Mouse (Mus musculus) kidney, embryonic 14.5 days (tissue): ENCODE data around the gene Ppp1r8. TPM values are rescaled to one million over a fixed set of nuclear protein-coding genes. Genes with fewer than 3 reads are reported as not detected.

Experiments used
- ATAC-seq: fragments of 200-750 bp; cut with Nextera tagmentation; 2 replicates; pipeline ENCODE4 v1.8.0; 2017; ENCODE audit warnings: moderate number of reproducible peaks, mild to moderate bottlenecking, moderate TSS enrichment, moderate library complexity; ENCODE audit not compliant: low FRiP score, low TSS enrichment
- H3K27ac ChIP-seq: fragments of 300-500 bp; sonication (generic); 2 replicates; pipeline ENCODE4 v1.5.1; 2014; ENCODE audit warnings: low read depth, mild to moderate bottlenecking, low read length, moderate library complexity, mixed read lengths
- H3K27me3 ChIP-seq: fragments of 300-500 bp; sonication (generic); 2 replicates; pipeline ENCODE4 v1.6.1; 2014; ENCODE audit warnings: mild to moderate bottlenecking, low read length; ENCODE audit not compliant: control insufficient read depth, insufficient read depth
- H3K36me3 ChIP-seq: fragments of 300-500 bp; sonication (generic); 2 replicates; pipeline ENCODE4 v1.6.1; 2014; ENCODE audit warnings: low read length, mixed read lengths; ENCODE audit not compliant: control insufficient read depth, insufficient read depth
- H3K4me1 ChIP-seq: fragments of 300-500 bp; sonication (generic); 2 replicates; pipeline ENCODE4 v1.6.1; 2014; ENCODE audit warnings: low read length, mixed read lengths; ENCODE audit not compliant: control insufficient read depth, insufficient read depth
- H3K4me2 ChIP-seq: fragments of 300-500 bp; sonication (generic); replicated peaks from 2 replicates; pipeline ENCODE4 v1.6.1; 2014; ENCODE audit warnings: low read depth, mild to moderate bottlenecking, low read length
- H3K4me3 ChIP-seq: fragments of 300-500 bp; sonication (generic); 2 replicates; pipeline ENCODE4 v1.5.1; 2014; ENCODE audit warnings: mild to moderate bottlenecking, low read length
- H3K9ac ChIP-seq: fragments of 300-500 bp; sonication (generic); 2 replicates; pipeline ENCODE4 v1.6.1; 2014; ENCODE audit warnings: low read depth, mild to moderate bottlenecking, low read length, moderate library complexity
- H3K9me3 ChIP-seq: fragments of 300-500 bp; sonication (generic); 2 replicates; pipeline ENCODE4 v1.6.1; 2016; ENCODE audit warnings: low read length; ENCODE audit not compliant: control insufficient read depth
- WGBS: fragments of 180-500 bp; shearing (Covaris S2); extraction: QIAGEN DNeasy Blood & Tissue Kit; methylation state at CpG from one replicate; pipeline ENCODE4 v1.1.7; 2014; 5-methylcytosine and 5-hydroxymethylcytosine counted together
- polyA plus RNA-seq: library from polyadenylated mRNA; unstranded; fragments of >200 nt; fragmentation: Nextera tagmentation; extraction: Ambion mirVana; gene quantifications from 2 replicates; pipeline ENCODE4 v1.2.1, GENCODE M21; 2014

Gene Ppp1r8
- polyA plus RNA-seq, 1 experiment from 2014 or later: 65.3 TPM

DNA sequence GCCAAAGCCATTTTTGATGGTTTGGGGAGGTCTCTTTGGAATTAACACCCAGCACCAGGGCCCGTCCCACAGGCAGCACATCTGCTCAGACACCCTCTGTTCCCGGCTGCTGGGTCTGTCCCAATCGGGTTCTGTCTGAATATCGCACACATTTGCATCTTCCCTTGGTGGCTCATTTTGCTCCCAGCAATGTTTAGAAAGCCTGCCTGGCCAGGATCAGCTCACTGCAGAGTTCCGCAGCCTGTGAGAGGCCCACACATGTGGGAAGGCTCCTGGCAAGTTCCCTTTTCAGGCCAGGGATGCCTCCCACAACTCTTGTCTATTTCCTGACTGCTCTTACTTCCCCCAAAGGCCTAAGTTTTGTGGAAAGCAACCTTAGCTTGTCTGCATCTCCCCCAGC, 33.3 kb downstream of the Ppp1r8 start:
- H3K4me3 ChIP-seq: no peak overlapping the region
- WGBS: 92% methylated on average over 5 of the region's 5 CpGs
- H3K9ac ChIP-seq: no peak overlapping the region
- no peak overlapping the region for H3K4me2 ChIP-seq
- ATAC-seq: no peak
- peaks cover 10% of the 10 kb centered on the region for H3K9me3 ChIP-seq
- no peaks in the 10 kb centered on the region for H3K27me3 ChIP-seq
- H3K27ac ChIP-seq: no peak overlapping the region
- H3K36me3 ChIP-seq: no peaks in the 10 kb centered on the region
- no peaks in the 10 kb centered on the region for H3K4me1 ChIP-seq

DNA sequence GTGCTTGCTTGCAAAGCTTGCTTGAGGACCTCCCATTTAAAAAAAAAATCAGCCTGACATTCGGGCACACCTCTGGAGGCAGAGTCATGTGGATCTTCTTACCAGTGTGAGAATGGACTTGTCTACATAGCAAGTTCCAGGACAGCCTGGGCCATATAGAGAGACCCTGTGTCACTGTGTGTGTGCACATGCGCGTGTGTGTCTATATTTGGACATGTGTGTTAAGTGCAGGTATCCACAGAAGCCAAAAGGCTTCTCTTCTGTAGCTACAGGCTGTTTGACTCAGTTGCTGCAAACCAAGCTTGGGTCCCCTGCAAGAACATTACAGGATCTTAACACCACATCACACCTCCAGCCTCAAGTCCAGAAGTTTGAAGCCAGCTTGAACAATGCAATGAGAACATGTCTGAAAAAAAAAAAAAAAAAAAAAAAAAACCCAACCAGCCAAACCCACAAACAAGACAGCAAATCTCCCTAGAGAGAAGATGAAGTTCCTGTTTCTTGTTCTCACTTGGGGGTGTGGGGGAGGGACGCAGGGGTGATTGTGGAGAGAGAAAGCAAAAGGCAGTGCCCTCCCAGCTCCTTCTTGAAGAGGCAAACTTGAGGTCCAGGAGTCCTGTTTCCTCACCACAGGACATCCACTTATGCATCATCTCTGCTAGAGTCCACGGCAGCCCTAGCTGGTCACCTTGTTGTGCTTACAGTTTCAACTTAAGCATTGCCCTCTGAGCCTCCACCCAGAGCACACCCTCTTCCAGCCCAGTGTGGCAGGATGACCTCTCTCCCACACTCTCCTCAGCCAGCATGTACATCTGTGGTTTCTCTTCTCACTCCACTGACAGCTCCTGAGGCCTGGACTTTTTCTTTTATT, 35.0 kb downstream of the Ppp1r8 start:
- H3K27me3 ChIP-seq: no peaks in the 10 kb centered on the region
- H3K36me3 ChIP-seq: no peaks in the 10 kb centered on the region
- no peak overlapping the region for H3K4me2 ChIP-seq
- no peak overlapping the region for H3K9ac ChIP-seq
- no peak overlapping the region for H3K27ac ChIP-seq
- 71% methylated on average over 5 of the region's 5 CpGs for WGBS
- H3K4me1 ChIP-seq: no peaks in the 10 kb centered on the region
- H3K4me3 ChIP-seq: no peak overlapping the region
- H3K9me3 ChIP-seq: peaks cover 10% of the 10 kb centered on the region
- ATAC-seq: no peak

DNA sequence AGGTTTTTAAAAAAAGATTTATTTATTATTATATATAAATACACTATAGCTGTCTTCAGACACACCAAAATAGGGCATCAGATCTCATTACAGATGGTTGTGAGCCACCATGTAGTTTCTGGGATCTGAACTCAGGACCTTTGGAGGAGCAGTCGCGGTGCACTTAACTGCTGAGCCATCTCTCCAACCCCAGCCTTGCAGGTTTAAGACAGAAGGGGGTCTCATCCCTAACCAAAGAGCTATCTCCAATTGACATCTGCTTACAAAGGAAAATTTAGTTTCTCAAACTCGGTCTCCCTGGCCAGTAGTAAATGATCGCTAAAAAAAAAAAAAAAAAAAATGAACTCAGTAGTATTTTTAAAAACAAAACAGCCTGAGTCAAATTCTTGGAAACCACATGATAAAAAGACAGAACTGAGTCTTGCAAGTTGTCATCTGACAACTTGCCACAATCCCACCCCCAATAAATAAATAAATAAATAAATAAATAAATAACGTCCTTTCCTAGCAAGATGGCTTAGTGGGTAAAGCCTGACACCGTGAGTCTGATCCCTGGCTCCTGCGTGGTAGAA, 36.3 kb downstream of the Ppp1r8 start:
- WGBS: 89% methylated on average over 7 of the region's 7 CpGs
- no peaks in the 10 kb centered on the region for H3K4me1 ChIP-seq
- no peak overlapping the region for H3K4me3 ChIP-seq
- peaks cover 10% of the 10 kb centered on the region for H3K9me3 ChIP-seq
- H3K4me2 ChIP-seq: no peak overlapping the region
- H3K36me3 ChIP-seq: no peaks in the 10 kb centered on the region
- no peak overlapping the region for H3K27ac ChIP-seq
- no peak for ATAC-seq
- no peak overlapping the region for H3K9ac ChIP-seq
- H3K27me3 ChIP-seq: no peaks in the 10 kb centered on the region

DNA sequence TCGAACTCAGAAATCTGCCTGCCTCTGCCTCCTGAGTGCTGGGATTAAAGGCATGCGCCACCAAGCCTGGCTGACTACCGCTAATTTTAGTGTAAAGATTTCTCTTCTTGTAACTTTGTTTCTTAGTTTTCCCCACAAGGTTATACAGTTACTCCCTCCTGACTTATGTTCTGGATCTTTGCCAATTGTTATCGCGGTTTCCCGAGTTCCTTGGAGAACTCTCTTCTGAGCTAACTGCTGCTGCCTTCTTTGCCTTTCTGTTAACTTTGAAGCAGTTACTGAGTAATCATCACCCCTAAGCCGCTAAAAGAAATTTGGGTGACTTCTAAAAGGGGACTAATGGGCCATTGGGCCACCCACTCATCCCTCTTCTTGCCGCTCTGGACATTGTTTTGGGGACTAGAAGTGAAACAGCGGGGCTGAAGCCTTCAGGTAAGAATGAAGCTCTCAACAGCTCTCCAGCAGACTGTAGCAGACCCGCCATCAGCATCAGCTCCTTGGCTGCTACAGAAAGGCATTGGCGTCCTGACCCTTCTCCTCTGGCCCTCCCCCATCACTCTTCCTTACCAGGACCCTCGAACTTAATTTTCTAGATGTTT, 37.3 kb downstream of the Ppp1r8 start:
- peaks cover 4% of the 10 kb centered on the region; the same call in 1 of the 2 replicates for H3K9me3 ChIP-seq
- H3K27ac ChIP-seq: no peak overlapping the region
- H3K27me3 ChIP-seq: no peaks in the 10 kb centered on the region
- WGBS: 84% methylated on average over 12 of the region's 12 CpGs
- H3K4me3 ChIP-seq: no peak overlapping the region
- no peak overlapping the region for H3K4me2 ChIP-seq
- no peaks in the 10 kb centered on the region for H3K4me1 ChIP-seq
- H3K9ac ChIP-seq: no peak overlapping the region
- no peak for ATAC-seq
- no peaks in the 10 kb centered on the region for H3K36me3 ChIP-seq

DNA sequence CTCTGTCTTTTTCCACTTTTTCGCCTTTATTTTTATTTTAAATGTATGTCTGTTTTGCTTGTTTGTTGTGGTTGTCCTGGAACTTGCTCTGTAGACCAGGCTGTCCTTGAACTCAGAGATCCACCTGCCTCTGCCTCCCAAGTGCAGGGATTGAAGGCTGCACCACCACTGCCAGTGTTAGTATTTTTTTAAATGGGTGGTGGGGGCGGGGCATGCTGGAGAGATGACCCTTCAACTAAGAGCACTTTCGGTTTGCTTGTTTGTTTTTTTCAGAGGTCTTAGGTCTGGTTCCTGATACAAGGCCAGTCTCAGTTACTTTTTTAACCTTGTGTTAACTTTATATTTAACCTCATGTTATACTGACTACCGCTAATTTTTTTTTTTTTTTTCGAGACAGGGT, 37.8 kb downstream of the Ppp1r8 start:
- no peaks in the 10 kb centered on the region for H3K9me3 ChIP-seq
- H3K27me3 ChIP-seq: no peaks in the 10 kb centered on the region
- H3K9ac ChIP-seq: no peak overlapping the region
- WGBS: 86% methylated on average over 5 of the region's 5 CpGs
- no peaks in the 10 kb centered on the region for H3K4me1 ChIP-seq
- H3K4me3 ChIP-seq: no peak overlapping the region
- H3K4me2 ChIP-seq: no peak overlapping the region
- no peak for ATAC-seq
- H3K27ac ChIP-seq: no peak overlapping the region
- H3K36me3 ChIP-seq: no peaks in the 10 kb centered on the region

DNA sequence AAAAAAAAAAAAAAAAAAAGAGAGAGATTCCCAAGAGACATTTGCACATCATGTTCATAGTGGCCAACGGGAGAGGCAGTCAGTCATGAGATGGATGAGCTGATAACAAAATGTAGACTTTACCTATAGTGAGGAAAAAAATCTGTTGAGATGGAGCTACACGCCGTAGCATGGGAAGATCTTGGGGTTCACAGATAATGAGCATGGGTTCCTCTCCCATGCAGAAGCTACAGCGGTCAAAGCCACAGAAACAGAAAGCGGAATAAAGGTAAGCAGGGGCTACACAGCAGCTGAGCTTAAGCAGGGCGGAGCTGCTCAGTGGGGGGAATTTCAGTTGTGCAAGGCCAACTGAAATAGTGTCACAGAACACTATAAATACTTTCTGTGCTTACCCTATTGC, 38.6 kb downstream of the Ppp1r8 start:
- no peak for ATAC-seq
- H3K4me2 ChIP-seq: no peak overlapping the region
- no peak overlapping the region for H3K27ac ChIP-seq
- no peaks in the 10 kb centered on the region for H3K9me3 ChIP-seq
- no peaks in the 10 kb centered on the region for H3K4me1 ChIP-seq
- H3K4me3 ChIP-seq: no peak overlapping the region
- H3K36me3 ChIP-seq: no peaks in the 10 kb centered on the region
- H3K9ac ChIP-seq: no peak overlapping the region
- no peaks in the 10 kb centered on the region for H3K27me3 ChIP-seq
- WGBS: 90% methylated on average over 6 of the region's 6 CpGs

DNA sequence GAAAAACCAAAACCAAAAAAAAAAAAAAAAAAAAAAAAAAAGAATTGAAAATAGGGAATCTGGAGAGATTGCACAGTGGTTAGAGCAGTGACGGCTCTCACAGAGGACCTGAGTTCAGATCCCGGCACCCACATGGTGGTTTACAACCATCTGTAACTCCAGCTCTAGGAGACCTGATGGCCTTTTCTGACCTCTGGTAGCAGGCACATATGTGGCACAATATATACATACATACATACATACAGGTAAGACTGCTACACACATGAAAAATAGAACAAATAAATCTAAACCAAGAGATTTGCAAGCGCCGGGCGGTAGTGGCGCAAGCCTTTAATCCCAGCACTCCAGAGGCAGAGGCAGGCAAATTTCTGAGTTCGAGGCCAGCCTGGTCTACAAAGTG, 39.1 kb downstream of the Ppp1r8 start:
- H3K4me2 ChIP-seq: no peak overlapping the region
- no peak overlapping the region for H3K27ac ChIP-seq
- H3K36me3 ChIP-seq: no peaks in the 10 kb centered on the region
- H3K4me3 ChIP-seq: no peak overlapping the region
- 96% methylated on average over 7 of the region's 7 CpGs for WGBS
- no peak for ATAC-seq
- no peaks in the 10 kb centered on the region for H3K9me3 ChIP-seq
- no peaks in the 10 kb centered on the region for H3K27me3 ChIP-seq
- H3K4me1 ChIP-seq: no peaks in the 10 kb centered on the region
- H3K9ac ChIP-seq: no peak overlapping the region

DNA sequence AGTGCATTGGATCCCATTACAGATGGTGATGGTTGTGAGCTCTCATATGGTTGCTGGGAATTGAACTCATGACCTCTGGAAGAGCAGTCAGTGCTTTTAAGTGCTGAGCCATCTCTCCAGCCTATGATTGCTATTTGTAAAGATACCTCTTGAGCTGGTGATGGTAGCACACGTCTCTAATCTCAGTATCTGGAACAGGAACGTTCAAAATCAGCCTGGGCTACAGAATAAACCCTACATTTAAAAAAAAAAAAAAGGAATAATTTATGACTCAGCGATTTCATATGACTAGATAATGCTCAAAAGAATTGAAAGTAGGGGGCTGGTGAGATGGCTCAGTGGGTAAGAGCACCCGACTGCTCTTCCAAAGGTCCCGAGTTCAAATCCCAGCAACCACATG, 39.8 kb downstream of the Ppp1r8 start:
- no peak for ATAC-seq
- Histone ChIP-seq H3K4me3 (no peak overlapping the region), H3K4me1 (no peaks in the 10 kb centered on the region), H3K9me3 (no peaks in the 10 kb centered on the region), H3K4me2 (no peak overlapping the region), H3K27me3 (no peaks in the 10 kb centered on the region), H3K9ac (no peak overlapping the region), H3K36me3 (no peaks in the 10 kb centered on the region), H3K27ac (no peak overlapping the region)
- WGBS: 87% methylated on average over 5 of the region's 5 CpGs

DNA sequence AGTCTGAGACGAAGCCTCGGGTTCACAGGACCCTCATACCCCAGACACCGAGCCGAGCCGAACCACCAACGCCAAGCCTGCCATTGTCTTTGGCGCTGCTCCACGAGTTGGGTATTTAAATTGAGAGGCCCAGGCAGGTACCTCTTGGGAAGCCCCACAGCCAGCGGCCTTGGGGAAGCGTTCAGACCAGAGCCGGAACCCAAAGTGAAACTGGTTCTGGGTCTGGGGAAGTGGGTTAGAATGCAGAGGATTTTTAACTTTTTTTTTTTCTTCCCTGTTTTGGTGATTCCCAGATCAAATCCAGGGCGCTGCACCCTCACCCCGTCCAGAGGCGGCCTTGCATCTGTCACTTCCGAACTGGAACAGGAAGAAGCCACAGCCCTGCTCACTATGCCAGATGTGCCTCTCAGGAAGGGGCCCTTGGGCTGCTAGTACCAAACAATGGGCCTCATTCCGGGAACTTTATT, 40.8 kb downstream of the Ppp1r8 start:
- Histone ChIP-seq H3K36me3 (no peaks in the 10 kb centered on the region), H3K4me1 (no peaks in the 10 kb centered on the region), H3K9ac (no peak overlapping the region), H3K27me3 (no peaks in the 10 kb centered on the region), H3K27ac (no peak overlapping the region), H3K9me3 (no peaks in the 10 kb centered on the region), H3K4me2 (no peak overlapping the region), H3K4me3 (no peak overlapping the region)
- WGBS: 70% methylated on average over 16 of the region's 16 CpGs
- ATAC-seq: no peak
